Mouse (Mus musculus): ENCODE measurements around the gene Actr3b. TPM values are rescaled to one million over a fixed set of nuclear protein-coding genes. Genes with fewer than 3 reads are reported as not detected.
A peak's percentile ranks its signal among the peaks of the same experiment; 100 is the strongest.

Gene Actr3b
- polyA plus RNA-seq, 1 experiment: 117 TPM

- no peak overlapping the region for H3K27ac ChIP-seq (ENCODE audit: insufficient read depth, low read length)
- no peak for TF ChIP-seq CTCF (IDR thresholded peaks at IDR 0.05; ENCODE audit: extremely low read depth, insufficient read depth, low read length)
- TF ChIP-seq POLR2A (IDR thresholded peaks at IDR 0.05; ENCODE audit: extremely low read depth, insufficient read depth, low read length): no peak
- H3K4me1 ChIP-seq (ENCODE audit: control insufficient read depth, insufficient read depth, low read length): peaks cover 8% of the 10 kb centered on the region; the same call in 1 of the 2 replicates
- no peak overlapping the region for H3K4me3 ChIP-seq (ENCODE audit: insufficient read depth, low read length)
Observed at GRCm38 (mm10) chr5:25830802-25831201, 71.0 kb downstream of the Actr3b start.

DNA sequence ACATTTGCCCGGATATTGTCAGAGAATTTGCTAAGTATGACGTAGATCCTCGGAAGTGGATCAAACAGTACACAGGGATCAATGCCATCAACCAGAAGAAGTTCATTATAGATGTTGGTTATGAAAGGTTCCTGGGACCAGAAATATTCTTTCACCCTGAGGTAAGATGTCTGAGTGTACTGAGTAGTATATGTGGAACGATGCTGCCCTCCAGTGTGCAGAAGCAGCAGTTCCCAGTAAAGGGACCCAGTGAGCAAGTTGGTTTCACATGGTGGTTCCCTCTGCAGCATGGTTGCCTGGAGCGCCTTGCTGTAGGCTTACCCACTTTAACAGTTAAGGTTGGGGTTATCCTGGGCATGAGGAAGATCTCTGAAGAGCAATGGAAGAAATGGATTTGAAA lies 71.8 kb downstream of the Actr3b start:
- TF ChIP-seq POLR2A (IDR thresholded peaks at IDR 0.05; ENCODE audit: extremely low read depth, insufficient read depth, low read length): no peak
- TF ChIP-seq CTCF (IDR thresholded peaks at IDR 0.05; ENCODE audit: extremely low read depth, insufficient read depth, low read length): peak; percentile 85
- Histone ChIP-seq H3K4me1 (ENCODE audit: control insufficient read depth, insufficient read depth, low read length) (peaks cover 8% of the 10 kb centered on the region; the same call in 1 of the 2 replicates), H3K27ac (ENCODE audit: insufficient read depth, low read length) (no peak overlapping the region), H3K4me3 (ENCODE audit: insufficient read depth, low read length) (no peak overlapping the region)

DNA sequence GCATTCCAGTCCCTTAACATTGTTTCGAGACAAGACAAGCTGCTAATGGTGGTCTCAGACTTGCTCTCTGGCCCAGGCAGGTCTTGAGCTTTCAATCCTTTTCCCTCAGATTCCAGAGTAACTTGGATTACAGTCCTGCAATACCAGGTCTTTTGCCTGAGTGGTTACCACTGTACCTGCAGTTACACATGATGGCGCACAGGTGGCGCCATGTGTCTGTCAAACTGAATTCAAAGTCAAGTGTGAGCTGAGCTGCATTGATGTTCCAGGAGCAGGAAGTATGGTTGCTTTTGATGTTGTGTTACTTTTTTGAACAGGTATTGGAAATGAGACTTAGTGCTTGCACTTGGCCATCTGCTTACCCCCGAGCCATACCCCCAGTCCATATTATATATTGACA lies 79.6 kb downstream of the Actr3b start:
- Histone ChIP-seq H3K4me3 (ENCODE audit: insufficient read depth, low read length) (no peak overlapping the region), H3K27ac (ENCODE audit: insufficient read depth, low read length) (no peak overlapping the region), H3K4me1 (ENCODE audit: control insufficient read depth, insufficient read depth, low read length) (0 out of 2 replicates have a peak, but pooled peaks cover 2% of the 10 kb centered on the region)
- TF ChIP-seq POLR2A (IDR thresholded peaks at IDR 0.05; ENCODE audit: extremely low read depth, insufficient read depth, low read length) (no peak), CTCF (IDR thresholded peaks at IDR 0.05; ENCODE audit: extremely low read depth, insufficient read depth, low read length) (peak; percentile 93)

DNA sequence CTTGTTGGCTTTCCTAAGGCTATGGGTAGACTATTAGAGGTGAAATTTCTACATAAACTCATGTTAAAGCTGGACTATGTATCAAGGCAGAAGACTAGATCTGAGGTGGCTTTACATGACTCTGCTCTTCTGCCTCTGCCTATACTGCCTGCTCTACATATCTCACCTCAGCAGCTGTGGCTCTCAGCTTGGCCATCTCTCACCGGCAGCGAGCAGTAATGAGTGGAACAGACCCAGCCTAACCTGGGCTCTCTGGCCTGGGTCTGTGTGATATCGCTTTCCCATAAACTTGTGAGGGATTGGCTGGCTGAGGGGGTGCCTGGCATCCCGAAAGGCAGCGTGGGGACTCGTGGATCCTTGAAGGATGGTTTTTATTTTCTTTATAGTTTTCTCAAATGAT lies 86.8 kb downstream of the Actr3b start:
- no peak overlapping the region for H3K27ac ChIP-seq (ENCODE audit: insufficient read depth, low read length)
- TF ChIP-seq POLR2A (IDR thresholded peaks at IDR 0.05; ENCODE audit: extremely low read depth, insufficient read depth, low read length) (no peak), CTCF (IDR thresholded peaks at IDR 0.05; ENCODE audit: extremely low read depth, insufficient read depth, low read length) (no peak)
- H3K4me3 ChIP-seq (ENCODE audit: insufficient read depth, low read length): no peak overlapping the region

GRCm38 (mm10) chr5:25847154-25847553 lies 87.4 kb downstream of the Actr3b start:
- no peak overlapping the region for H3K27ac ChIP-seq (ENCODE audit: insufficient read depth, low read length)
- TF ChIP-seq CTCF (IDR thresholded peaks at IDR 0.05; ENCODE audit: extremely low read depth, insufficient read depth, low read length): no peak
- TF ChIP-seq POLR2A (IDR thresholded peaks at IDR 0.05; ENCODE audit: extremely low read depth, insufficient read depth, low read length): no peak
- H3K4me3 ChIP-seq (ENCODE audit: insufficient read depth, low read length): no peak overlapping the region
- no peaks in the 10 kb centered on the region for H3K4me1 ChIP-seq (ENCODE audit: control insufficient read depth, insufficient read depth, low read length)

More for the DNA sequence above, 86.8 kb downstream of the Actr3b start:
- 0 out of 2 replicates have a peak, but pooled peaks cover under 1% of the 10 kb centered on the region for H3K4me1 ChIP-seq (ENCODE audit: control insufficient read depth, insufficient read depth, low read length)

- peak; percentile 63 for TF ChIP-seq CTCF (IDR thresholded peaks at IDR 0.05; ENCODE audit: extremely low read depth, insufficient read depth, low read length)
- no peak for TF ChIP-seq POLR2A (IDR thresholded peaks at IDR 0.05; ENCODE audit: extremely low read depth, insufficient read depth, low read length)
- Histone ChIP-seq H3K4me1 (ENCODE audit: control insufficient read depth, insufficient read depth, low read length) (no peaks in the 10 kb centered on the region), H3K4me3 (ENCODE audit: insufficient read depth, low read length) (no peak overlapping the region), H3K27ac (ENCODE audit: insufficient read depth, low read length) (no peak overlapping the region)
Observed at GRCm38 (mm10) chr5:25848058-25848457, 88.3 kb downstream of the Actr3b start.

GRCm38 (mm10) chr5:25866201-25866600 lies 106.4 kb downstream of the Actr3b start:
- no peak overlapping the region for H3K4me3 ChIP-seq (ENCODE audit: insufficient read depth, low read length)
- H3K27ac ChIP-seq (ENCODE audit: insufficient read depth, low read length): no peak overlapping the region
- H3K4me1 ChIP-seq (ENCODE audit: control insufficient read depth, insufficient read depth, low read length): no peaks in the 10 kb centered on the region
- TF ChIP-seq POLR2A (IDR thresholded peaks at IDR 0.05; ENCODE audit: extremely low read depth, insufficient read depth, low read length) (no peak), CTCF (IDR thresholded peaks at IDR 0.05; ENCODE audit: extremely low read depth, insufficient read depth, low read length) (no peak)

DNA sequence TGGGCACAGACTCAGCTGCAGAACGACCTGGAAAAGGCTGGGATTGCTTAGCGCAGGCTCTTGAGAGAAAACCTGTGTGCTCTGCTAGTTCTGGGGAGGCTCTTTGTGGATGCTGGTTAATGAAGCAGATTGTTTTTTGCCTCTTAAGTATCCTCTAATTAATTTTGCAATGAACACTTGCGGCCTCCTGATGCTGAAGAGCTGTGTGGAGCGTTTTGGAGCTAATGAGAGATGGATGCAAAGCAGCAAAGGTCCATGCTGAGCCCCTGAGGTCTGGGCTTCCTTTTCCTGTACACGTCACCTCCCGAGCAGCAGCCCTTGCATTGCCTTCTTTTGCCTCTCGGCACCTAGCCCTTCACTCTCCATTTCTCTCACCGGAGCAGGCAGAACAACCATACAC lies 110.1 kb downstream of the Actr3b start:
- no peak overlapping the region for H3K27ac ChIP-seq (ENCODE audit: insufficient read depth, low read length)
- no peak for TF ChIP-seq POLR2A (IDR thresholded peaks at IDR 0.05; ENCODE audit: extremely low read depth, insufficient read depth, low read length)
- no peak for TF ChIP-seq CTCF (IDR thresholded peaks at IDR 0.05; ENCODE audit: extremely low read depth, insufficient read depth, low read length)
- H3K4me3 ChIP-seq (ENCODE audit: insufficient read depth, low read length): no peak overlapping the region

DNA sequence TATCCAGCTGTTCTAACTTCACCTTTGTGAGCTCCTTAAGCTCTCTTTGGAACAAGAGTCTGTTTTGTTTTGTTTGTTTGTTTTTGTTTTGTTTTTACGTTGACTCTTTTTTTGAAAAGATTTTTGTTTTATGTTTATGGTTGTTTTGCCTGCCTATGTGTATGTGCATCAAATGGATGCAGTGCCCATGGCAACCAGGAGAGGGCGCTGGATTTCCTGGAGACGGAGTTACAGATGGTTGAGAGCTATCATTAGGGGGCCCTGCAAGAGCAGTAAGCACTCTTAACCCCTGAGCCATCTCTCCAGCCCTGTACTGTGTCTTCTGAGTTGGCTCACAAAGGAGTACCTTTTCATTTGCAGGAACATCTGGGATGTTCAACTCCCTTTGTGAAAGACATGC lies 110.8 kb downstream of the Actr3b start:
- 0 out of 2 replicates have a peak, but pooled peaks have one; percentile 6 for TF ChIP-seq CTCF (IDR thresholded peaks at IDR 0.05; ENCODE audit: extremely low read depth, insufficient read depth, low read length)
- TF ChIP-seq POLR2A (IDR thresholded peaks at IDR 0.05; ENCODE audit: extremely low read depth, insufficient read depth, low read length): no peak
- Histone ChIP-seq H3K4me3 (ENCODE audit: insufficient read depth, low read length) (no peak overlapping the region), H3K27ac (ENCODE audit: insufficient read depth, low read length) (no peak overlapping the region), H3K4me1 (ENCODE audit: control insufficient read depth, insufficient read depth, low read length) (no peaks in the 10 kb centered on the region)

More for the DNA sequence above, 110.1 kb downstream of the Actr3b start:
- H3K4me1 ChIP-seq (ENCODE audit: control insufficient read depth, insufficient read depth, low read length): no peaks in the 10 kb centered on the region

- Histone ChIP-seq H3K27ac (ENCODE audit: insufficient read depth, low read length) (no peak overlapping the region), H3K4me3 (ENCODE audit: insufficient read depth, low read length) (no peak overlapping the region), H3K4me1 (ENCODE audit: control insufficient read depth, insufficient read depth, low read length) (no peaks in the 10 kb centered on the region)
- TF ChIP-seq CTCF (IDR thresholded peaks at IDR 0.05; ENCODE audit: extremely low read depth, insufficient read depth, low read length): no peak
- TF ChIP-seq POLR2A (IDR thresholded peaks at IDR 0.05; ENCODE audit: extremely low read depth, insufficient read depth, low read length): no peak
Observed at GRCm38 (mm10) chr5:25871342-25872023, 111.7 kb downstream of the Actr3b start.
